Mouse (Mus musculus) adrenal gland, adult (tissue): ENCODE data around the gene Ndufa4l2.

ENCODE experiments used
- DNase-seq, 2 experiments: peaks; one replicate each; pipeline ENCODE4 v3.0.0; 2022 to 2023; ENCODE audit warnings: low spot score in 1 of 2; ENCODE audit not compliant: inconsistent age in 2 of 2

The Ndufa4l2 gene

DNA sequence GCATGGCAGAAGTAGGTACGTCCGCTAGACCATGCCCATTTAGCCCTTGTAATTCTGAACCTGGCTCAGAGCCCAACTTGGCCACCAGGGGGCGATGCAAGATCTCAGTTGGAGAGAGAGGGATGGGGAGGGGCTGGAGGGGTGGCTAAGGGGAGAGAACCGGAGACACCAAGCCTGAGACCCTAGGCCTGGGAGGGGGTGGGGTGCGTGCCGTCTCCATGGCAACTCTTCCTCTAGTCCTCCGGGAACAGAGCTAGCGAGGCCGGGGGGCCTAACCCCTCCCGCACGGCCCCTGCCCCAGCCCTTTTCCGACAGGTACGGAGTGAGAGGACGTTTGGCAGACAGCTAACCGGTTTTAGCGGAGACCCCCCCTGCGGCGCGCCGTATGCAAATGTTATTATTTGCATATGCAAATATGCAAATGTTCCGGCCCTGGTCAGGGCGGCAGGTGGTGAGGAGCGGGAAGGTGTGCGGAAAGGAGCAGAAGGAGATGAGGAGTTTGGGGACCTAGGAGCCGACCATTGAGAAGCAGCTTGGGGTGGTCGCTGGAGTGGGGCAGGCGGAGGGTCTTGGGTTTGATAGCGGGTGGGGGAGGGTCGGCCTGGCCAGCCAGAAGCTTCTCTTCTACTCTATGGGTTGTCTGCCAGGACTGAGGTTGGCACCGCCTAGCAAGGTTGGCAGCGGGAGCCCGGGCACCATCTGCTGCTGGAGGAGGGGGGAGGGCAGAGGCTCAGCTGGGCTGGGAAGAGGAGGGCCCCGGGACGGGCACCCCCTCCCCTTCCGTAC lies 5.5 kb upstream of the Ndufa4l2 start:
- peak; percentile 76 to 92 for DNase-seq

DNA sequence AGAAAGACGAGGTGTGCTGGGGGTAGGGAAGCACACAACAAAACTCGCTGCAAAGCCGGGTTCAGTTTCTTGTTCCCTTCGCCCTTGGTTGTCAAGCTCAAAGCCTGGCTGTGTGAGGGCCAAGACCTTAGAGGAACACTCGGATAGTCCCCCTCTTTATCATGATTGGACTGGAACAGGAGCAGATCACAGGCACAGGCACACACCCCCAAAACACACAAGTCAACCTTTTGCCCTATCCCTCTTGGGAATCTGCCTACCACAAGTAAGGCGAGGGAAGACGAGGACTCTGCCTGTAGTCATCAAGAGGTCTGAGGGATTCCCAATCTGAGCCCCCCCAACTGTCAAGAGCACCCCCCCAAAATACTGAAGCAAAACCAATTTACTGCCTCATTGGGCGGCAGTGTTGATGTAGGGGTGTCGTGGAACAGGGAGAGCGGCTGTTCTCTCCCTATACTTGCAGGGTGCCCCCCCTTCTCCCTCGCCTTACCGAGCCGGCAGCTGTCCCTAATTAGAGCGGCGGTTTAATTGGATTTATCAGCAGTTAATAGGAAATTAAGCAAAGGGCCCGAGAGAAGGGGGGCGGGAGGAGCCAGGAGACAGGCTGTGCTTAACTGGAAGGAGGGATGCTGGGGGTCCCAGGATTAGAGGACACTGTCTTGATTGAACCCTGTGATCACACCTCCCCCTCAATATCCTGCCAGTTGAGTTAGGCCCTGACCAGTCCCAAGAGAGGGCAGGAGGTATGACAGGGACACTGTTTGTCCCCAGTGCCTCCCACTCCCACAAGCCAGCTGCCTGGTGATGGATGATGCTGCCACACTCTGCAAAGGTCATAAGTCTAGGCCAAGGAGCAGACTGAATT lies 4.7 kb upstream of the Ndufa4l2 start:
- no peak for DNase-seq

DNA sequence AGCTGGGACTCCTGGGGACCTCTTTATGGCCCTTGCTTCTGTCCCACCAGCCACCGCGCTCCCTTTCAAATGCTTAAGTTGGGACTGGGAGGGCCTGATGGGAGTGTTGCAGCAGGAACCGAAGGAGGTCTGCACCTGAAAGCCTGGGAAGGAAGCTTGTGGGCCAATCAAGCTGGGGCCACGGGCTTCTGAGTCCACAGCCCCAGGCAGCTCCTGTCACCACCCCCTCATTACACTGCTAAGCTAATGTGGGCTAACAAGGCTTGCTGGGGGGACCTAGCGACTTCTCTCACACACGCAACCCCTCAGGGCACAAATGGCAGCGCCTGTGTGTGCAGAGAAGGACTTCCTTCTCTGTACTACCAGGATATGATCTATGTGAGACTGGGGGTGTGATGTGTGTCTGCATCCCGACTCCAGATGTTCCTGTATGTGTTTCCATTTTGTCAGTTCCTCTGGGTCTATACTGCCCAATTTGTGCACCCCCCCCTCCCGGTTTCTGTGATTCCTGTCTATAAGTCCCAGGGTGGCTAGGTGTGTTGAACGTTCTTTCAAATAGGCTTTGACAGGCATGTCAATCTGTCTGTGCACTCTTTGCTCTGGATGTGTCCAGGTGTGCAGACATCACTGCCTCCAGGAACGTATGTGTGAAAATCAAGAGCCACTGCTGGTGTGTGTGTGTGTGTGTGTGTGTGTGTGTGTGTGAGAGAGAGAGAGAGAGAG lies 3.7 kb upstream of the Ndufa4l2 start:
- DNase-seq: no peak

DNA sequence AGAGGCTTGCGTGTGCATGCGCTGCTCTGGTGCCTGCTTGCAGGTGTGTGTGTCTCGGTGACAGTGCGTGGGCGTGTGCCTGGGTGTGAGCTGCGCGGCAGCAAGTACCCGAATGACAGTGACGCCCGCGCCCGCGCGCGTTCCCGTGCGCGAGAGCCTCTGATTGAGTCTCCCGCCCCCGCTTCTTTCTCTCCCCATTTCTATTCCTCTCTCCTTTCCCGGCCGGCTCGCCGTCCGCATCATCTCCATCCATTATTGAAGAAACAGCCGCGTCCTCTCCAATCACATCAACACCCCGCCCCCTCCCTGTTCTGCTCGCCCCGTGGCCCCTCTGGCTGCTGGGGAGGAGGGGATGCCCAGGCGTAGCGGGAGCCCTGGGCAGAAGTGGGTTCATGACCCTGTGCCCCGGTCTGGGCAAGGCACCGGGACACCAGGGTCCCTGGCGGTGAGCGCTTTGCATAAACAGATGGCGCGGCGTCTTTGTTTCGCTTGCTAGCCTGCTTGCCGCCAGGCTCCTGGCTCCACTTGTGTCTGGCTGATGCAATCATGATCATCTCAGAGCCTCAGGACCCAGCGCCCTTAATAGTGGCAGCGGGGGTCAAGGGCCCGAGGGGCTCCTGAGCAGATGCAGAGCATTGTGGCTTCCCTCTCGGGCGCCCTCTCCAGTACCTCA lies 3.0 kb upstream of the Ndufa4l2 start:
- DNase-seq: peak; percentile 48 to 77

DNA sequence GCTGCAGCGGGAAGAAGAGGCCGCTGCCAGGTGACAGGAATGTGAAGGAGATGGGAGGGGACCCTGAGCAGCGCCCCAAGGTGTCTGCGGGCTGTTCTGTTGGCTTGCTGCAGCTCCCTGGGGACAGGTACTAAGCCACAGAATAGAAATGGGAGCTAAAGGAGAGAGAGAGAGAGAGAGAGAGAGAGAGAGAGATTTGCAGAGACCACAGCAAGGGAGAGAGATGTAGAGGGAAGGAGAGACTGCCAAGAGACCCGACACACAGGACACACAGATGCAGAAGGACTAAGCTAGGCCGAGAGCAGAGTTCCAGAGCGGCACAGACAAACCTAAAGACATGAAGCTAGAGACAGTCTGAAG lies 2.5 kb upstream of the Ndufa4l2 start:
- no peak for DNase-seq

DNA sequence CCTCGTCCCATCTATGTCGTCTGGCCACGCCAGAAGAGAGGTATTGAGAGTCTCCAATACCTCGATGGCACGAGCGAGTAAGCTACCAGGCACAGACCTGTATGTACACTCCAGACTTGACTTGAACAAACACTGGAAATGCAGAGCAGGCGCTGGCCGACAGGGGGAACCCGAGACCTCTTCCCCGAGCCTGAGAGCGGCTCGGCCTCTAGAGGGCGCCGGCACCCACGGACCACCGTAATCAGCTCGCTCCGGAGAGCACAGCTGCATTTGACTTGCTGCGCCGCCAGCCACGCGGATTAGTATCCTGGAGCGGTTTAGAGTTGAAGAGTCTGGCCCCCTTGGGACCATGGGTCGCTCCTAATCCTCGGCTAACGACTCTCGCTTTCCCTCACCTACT lies 2.0 kb upstream of the Ndufa4l2 start:
- DNase-seq: peak; percentile 93 to 98

DNA sequence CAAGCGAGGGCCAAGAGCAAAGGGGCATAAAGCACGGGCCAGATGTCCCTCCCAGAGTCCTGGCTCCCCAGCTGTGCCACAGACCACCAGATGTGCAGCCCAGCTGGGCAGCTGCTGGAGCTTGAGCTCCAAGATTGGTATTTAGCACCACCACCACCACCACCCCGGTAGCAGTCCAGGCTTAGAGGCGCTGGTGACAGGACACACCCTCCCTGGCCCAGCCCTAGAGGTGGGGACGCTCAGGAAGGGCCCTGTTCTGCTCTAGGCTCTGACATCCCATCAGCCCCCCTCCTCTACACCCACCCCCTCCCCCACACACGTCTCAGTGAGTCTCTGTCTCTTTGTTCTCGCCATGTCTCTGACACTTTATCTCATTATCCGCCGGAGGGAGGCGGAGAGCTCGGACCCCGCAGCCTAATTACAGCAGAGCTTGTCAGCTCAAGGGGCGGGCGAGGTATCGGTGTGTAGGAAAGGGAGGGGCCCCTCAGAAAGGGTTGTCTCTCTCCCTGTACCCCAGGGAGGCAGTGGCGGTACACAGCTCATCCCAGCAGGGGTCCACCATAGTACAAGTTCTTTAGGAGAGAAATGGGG lies 1.2 kb upstream of the Ndufa4l2 start:
- DNase-seq: no peak

DNA sequence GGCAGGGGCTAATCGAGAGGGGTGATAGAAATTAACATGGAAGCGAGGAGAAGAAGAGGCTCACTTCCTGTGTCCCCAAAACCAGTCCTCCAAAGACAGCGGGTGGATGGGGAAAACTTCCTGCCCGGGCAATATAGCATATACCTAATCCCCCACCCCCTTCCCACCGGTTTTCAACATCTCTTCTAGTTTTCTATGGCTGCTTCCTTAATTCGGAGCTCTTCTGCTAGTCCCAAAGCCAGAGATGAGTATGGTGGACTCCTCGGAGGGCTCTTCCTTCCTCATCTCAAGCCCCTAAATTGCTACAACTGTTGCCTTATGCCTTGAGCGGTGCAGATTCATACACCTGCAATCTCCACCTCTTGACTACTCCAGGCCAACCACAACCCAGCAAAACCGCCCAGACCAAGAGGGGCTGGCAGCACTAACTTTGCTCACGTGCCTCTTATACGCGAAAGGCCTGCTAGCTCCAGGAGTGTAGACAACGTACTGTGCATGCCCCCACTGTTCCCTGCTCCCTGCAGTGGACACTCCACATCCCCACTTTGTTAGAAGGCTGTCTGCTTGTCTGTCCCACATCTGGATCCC lies 562 bp upstream of the Ndufa4l2 start:
- DNase-seq: no peak

DNA sequence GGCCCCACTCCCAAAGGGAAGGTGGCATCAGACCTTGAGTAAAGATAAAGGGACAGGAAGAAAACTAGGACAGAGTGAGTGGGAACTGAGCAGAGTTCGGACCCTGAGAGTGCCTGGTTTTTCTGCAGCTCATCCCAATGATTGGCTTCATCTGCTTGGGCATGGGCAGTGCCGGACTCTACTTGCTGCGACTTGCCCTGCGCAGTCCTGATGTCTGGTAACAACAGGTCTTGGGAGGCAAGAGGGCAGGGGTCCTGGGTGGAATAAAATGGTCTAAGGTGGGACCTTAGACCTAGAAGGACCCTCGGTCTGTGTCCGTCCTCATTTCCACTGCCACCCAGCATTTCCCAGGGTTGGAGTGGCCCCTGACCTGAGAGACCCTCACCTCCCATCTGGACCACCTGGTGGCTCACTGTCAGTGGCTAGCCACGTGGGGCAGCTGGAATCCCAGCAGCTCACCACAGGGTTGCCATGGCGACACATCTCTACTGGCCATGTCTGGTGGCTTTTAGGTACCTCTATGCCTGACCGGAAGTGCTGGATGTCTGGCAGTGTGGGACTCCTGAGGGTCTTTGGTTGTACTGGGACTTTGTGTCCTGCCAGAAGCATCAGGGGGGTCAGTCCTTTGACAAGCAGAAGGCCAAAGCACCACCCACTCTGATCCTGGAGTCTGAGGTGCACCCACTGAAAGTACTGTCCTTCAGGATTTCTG lies 660 bp downstream of the Ndufa4l2 start:
- no peak for DNase-seq

DNA sequence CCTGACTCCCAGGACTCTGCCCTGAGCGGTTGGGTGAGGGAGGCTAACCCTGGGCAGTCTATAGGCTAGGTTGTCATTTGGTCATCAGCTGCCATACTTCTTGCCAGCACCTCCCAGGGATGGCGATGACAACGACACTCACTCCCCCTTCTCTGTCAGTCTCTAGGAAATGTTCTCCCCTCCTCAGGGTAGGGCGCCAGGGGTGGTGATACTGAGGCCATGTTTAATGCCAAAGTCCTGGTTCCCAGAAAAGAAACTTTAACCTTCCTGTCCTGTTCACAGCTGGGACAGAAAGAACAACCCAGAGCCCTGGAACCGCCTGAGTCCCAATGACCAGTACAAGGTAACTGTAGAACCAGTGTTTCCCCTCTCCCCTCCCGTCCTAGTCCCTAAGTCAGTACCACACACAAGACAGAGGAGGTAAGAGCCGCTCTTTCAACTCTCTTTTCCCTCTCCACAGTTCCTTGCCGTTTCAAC lies 1.3 kb downstream of the Ndufa4l2 start:
- no peak for DNase-seq

DNA sequence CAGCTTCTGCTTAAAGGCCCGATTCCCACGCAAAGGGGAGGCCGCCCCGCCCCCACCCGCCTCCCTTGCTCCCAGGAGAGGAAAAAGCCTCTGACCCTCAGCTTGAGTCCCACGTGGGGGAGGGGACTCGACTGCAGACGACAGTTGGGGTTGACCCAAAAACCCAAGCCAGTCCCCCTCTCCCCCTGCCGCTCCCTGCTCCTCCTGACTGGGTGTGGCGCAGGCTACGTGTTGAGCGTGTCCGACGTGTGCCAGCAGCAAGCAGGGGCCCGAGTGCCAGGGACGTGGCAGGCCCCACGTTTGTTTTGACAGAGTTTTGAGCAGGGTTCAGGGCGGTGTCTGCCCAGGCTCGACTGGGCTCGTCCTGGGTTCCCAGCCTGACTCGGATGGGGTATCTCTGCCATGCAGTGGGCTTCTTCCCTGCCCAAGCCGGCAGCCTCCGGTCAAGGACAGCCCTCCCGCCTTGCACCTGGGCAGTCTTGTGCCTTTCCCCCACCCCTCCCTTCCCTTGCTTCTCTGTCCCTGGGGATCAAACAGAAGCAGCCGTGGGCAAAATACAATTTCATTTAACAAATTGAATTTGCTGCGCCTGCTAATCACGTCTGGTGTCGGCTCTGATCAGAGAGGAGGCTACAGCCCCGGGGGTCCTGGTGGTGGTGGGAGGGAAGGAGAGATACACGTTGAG lies 2.0 kb downstream of the Ndufa4l2 start:
- peak in 1 of 2 experiments; percentile 53 for DNase-seq

DNA sequence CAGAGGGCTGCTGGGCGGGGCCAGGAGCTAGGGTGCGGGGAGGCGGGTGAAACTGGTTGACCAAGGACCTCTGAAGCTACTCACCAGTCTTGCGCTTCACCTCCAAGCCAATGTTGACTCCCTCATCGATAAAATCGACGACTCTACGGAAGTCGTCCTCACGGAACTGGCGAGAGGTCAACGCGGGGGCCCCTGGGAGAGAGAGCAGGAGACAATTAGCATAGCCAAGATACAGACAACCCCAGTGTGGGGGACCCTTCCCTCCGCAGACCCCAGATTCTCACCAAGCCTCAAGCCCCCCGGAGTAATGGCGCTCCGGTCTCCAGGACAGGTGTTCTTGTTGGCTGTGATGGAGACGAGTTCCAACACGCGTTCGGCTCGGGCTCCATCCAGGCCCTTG lies 3.2 kb downstream of the Ndufa4l2 start:
- no peak for DNase-seq

DNA sequence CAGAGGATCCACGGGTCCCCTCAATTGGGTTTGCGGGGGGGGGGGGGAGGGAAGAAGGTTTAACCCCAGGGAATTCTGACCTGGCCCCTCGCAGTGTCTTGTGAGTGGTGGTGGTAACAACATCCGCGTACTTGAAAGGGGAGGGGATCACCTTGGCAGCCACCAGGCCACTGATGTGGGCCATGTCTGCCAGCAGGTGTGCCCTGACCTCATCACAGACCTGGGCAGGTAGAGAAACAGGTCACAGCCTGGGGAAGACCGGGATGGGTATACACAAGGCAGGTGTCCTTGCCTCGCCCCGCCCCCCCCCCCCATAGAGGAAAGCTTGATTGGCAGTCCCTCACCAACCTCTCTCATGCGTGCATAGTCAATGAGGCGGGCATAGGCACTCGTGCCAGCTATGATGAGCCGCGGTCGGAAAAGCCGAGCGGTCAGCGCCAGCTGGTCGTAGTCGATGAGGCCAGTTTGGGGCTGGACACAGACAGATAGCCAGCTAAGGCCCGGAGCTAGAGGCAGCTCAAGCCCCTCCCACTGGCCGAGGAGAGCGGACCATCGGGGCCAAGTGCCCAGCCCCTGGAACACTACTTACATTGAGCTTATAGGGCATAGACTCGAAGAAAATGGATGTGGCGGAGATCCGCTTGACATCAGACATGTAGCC lies 4.4 kb downstream of the Ndufa4l2 start:
- DNase-seq: no peak

DNA sequence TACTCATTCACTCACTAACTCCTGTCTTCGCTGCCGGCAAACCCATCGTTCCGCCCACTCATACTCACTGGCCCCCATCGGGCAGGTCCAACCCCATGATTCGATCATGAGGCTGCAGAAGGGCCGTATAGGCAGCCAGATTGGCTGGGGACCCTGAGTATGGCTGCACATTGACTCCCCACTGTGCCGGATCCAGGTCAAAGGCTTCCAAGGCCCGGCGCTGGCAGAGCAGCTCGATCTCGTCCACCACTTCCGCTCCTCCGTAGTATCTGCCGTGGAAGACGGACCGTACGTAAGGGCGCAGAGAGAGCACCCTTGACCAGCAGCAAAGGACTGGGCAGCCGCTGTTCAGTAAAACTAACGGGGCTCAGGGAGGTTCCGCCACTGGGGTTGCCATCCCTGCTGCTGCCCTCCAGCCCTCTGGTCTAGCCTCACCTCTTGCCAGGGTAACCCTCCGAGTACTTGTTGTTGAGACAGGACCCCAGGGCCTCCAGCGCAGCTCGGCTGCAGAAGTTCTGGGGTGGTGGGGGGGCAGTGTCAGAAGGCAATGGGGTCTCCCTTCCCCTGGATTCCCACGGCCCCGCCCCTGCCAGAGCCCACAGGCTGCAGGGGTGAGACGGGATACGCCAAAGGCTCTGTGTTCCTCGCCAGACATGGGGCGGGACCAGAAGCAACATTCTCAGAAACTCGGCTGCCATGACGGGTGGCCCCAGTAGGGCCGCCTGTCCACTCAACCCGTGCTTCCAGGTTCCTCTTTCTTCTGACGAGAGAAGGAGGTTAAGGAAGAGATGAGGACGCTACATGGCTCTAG lies 5.3 kb downstream of the Ndufa4l2 start:
- DNase-seq: no peak

DNA sequence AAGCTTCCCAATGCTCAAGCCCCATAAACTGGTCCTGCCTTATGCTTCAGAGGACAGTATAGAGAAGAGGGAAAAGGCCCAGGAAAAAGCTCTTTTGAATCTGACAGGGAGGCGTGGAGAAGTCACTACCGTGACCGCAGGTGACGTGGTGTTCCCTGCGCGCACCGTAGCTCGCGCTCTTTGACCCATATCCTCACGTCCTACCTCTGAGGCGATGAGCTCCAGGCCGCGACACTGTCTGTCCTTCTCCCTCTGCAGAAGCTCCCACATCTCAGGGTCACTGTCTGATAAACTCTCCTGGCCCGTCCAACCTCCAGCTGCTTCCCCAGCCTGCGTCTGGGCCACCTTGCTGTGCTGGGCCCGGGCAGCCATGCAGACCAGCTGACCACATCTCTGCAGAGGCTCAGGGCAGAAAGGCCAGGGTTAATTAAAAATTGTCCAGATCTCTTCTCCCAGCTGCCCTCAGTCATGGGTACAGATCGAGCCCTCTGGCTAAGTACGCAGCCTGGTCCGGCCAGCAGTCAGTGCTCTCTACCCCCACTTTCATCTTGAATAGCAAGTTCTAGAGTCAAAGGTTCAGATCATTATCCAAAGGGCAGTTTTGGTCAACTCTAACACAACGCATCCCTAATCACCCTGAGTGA lies 6.1 kb downstream of the Ndufa4l2 start:
- no peak for DNase-seq

DNA sequence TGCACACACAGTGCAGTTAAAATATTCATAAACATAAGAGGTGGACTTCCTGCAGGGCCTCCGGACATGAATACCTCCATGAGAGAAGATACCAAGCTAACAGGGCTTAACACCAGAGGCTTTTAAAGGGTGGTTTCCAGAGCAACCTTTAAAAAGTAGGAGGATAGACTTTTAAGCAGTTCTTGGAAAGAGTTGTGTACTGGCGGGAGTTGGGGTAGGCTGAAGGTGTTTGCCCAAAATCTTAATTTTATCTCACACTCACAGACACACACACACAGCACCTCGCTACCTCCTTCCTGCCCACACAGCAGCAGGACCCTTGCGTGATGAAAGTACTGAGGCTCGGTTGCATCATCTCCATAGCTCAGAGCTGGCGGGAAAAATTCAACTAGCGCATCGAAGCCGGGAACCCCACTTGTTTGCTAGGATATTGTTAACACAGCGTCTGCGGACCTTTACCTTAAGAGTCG lies 6.9 kb downstream of the Ndufa4l2 start:
- DNase-seq: no peak

DNA sequence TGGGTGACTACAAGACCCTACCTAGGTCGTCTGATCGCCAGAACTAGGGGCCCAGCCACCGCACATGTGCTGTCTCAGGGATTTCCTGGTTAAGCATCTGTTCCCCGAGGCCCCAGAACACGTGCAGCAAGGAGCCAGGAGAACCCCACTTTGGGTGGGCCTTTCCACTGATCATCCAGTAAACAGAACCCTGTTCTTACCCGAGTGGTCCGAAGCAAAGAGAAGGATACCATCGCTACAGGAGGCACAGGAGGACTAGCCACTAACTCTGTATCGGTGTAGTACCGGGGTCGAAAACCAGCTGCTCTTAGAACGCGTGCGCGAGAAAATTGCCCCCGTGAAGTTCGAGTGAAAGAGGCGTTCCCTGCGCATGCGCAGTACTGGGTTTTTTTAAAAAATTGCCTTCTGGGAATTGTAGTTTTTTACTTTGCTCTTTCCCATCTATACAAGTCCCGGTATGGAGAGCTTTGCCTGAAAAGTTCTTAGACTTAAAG lies 7.4 kb downstream of the Ndufa4l2 start, which contains the start of gene Shmt2:
Gene Shmt2, minus strand, starts transcription at position 357 of the 494 bp plus-strand sequence.
- DNase-seq: peak; percentile 85 to 95
